Mouse (Mus musculus): ENCODE measurements around the gene Polr2h. TPM values are rescaled to one million over a fixed set of nuclear protein-coding genes. Genes with fewer than 3 reads are reported as not detected.

Polr2h gene
- polyA plus RNA-seq, 1 experiment from 2014 or later = 127 TPM

DNA sequence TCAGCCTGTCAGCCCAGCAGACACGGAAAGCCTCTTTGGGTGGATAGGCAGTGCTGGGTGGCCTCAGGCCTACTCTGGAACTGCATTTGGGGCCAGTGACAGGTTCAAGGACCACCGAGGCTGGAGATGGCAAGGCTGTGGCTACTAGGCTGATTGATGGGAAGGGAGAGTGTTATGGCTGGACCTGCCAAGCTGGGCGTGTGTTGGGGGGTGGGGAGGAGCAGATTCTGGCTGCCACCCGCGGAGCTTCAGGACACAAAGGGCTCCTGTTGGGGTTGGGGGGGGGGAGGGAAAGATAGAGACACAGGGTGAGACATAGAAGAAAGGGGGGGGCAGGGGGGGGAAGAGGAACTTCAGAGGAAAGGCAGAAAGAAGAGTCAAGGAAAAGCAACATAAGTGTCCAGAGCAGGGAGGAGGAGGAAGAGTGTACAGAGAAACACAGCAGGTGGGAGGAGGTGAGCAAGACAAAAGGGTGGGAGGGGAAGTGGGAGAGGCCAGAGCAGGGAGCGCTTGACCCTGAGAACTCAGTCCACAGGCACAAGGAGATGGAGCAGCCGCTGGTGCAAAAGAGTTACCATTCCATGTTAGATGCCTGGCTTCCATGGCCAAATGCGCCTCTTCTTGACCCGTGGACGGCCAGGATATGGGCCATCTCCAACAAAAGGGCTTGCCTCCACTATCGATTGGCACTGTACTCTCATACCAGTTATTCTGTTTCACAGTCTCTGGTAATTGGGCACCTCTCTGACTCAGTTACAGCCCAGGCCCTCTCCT, 3.0 kb upstream of the Polr2h start:
- H3K9ac ChIP-seq (ENCODE audit: low read depth, low read length) = peak overlapping the region; percentile 82
- DNase-seq (ENCODE audit: low spot score) = no peak
- 53% methylated on average over 11 of the region's 11 CpGs for WGBS
- peak overlapping the region; percentile 74 for H3K4me3 ChIP-seq (ENCODE audit: low read depth, low read length)
- peaks cover 9% of the 10 kb centered on the region; the same call in 1 of the 2 replicates for H3K36me3 ChIP-seq (ENCODE audit: control insufficient read depth, insufficient read depth, low read length)
- peak overlapping the region; percentile 94 for H3K4me2 ChIP-seq
- H3K27me3 ChIP-seq (replicated peaks; ENCODE audit: control insufficient read depth, insufficient read depth, low read length) = no peaks in the 10 kb centered on the region
- H3K27ac ChIP-seq (ENCODE audit: low read depth, low read length) = peak overlapping the region; percentile 68; the same call in 1 of the 2 replicates
- ATAC-seq (replicated peaks; ENCODE audit: low FRiP score) = no peak
- peaks cover 39% of the 10 kb centered on the region for H3K4me1 ChIP-seq (replicated peaks; ENCODE audit: control insufficient read depth, insufficient read depth, low read length)
- H3K9me3 ChIP-seq (ENCODE audit: control insufficient read depth, low read length) = no peaks in the 10 kb centered on the region

GRCm38 (mm10) chr16:20715161-20715560, 2.3 kb upstream of the Polr2h start:
- Histone ChIP-seq H3K9me3 (ENCODE audit: control insufficient read depth, low read length) (no peaks in the 10 kb centered on the region), H3K27me3 (replicated peaks; ENCODE audit: control insufficient read depth, insufficient read depth, low read length) (no peaks in the 10 kb centered on the region), H3K9ac (ENCODE audit: low read depth, low read length) (peak overlapping the region; percentile 82), H3K4me3 (ENCODE audit: low read depth, low read length) (peak overlapping the region; percentile 74), H3K27ac (ENCODE audit: low read depth, low read length) (peak overlapping the region; percentile 83; the same call in 1 of the 2 replicates), H3K4me2 (peak overlapping the region; percentile 94), H3K4me1 (replicated peaks; ENCODE audit: control insufficient read depth, insufficient read depth, low read length) (peaks cover 39% of the 10 kb centered on the region), H3K36me3 (ENCODE audit: control insufficient read depth, insufficient read depth, low read length) (peaks cover 5% of the 10 kb centered on the region; the same call in 1 of the 2 replicates)
- WGBS = 54% methylated on average over 2 of the region's 2 CpGs
- no peak for ATAC-seq (replicated peaks; ENCODE audit: low FRiP score)
- DNase-seq (ENCODE audit: low spot score) = no peak

- peak overlapping the region; percentile 83; the same call in 1 of the 2 replicates for H3K27ac ChIP-seq (ENCODE audit: low read depth, low read length)
- 4% methylated on average over 12 of the region's 12 CpGs for WGBS
- H3K4me1 ChIP-seq (replicated peaks; ENCODE audit: control insufficient read depth, insufficient read depth, low read length) = peaks cover 39% of the 10 kb centered on the region
- no peaks in the 10 kb centered on the region for H3K9me3 ChIP-seq (ENCODE audit: control insufficient read depth, low read length)
- no peak for DNase-seq (ENCODE audit: low spot score)
- peak overlapping the region; percentile 82 for H3K9ac ChIP-seq (ENCODE audit: low read depth, low read length)
- H3K4me3 ChIP-seq (ENCODE audit: low read depth, low read length) = peak overlapping the region; percentile 74
- no peak for ATAC-seq (replicated peaks; ENCODE audit: low FRiP score)
- peak overlapping the region; percentile 94 for H3K4me2 ChIP-seq
- peaks cover 3% of the 10 kb centered on the region; the same call in 1 of the 2 replicates for H3K36me3 ChIP-seq (ENCODE audit: control insufficient read depth, insufficient read depth, low read length)
- no peaks in the 10 kb centered on the region for H3K27me3 ChIP-seq (replicated peaks; ENCODE audit: control insufficient read depth, insufficient read depth, low read length)
Measured at GRCm38 (mm10) chr16:20715566-20715965, 1.9 kb upstream of the Polr2h start.

GRCm38 (mm10) chr16:20715976-20716840, 1.3 kb upstream of the Polr2h start:
- ATAC-seq (replicated peaks; ENCODE audit: low FRiP score) (peak; percentile 66), DNase-seq (ENCODE audit: low spot score) (peak; percentile 83)
- Histone ChIP-seq H3K36me3 (ENCODE audit: control insufficient read depth, insufficient read depth, low read length) (peaks cover 3% of the 10 kb centered on the region; the same call in 1 of the 2 replicates), H3K9ac (ENCODE audit: low read depth, low read length) (peak overlapping the region; percentile 82), H3K27ac (ENCODE audit: low read depth, low read length) (peak overlapping the region; percentile 83), H3K9me3 (ENCODE audit: control insufficient read depth, low read length) (no peaks in the 10 kb centered on the region), H3K4me3 (ENCODE audit: low read depth, low read length) (peak overlapping the region; percentile 74), H3K27me3 (replicated peaks; ENCODE audit: control insufficient read depth, insufficient read depth, low read length) (no peaks in the 10 kb centered on the region), H3K4me1 (replicated peaks; ENCODE audit: control insufficient read depth, insufficient read depth, low read length) (peaks cover 39% of the 10 kb centered on the region), H3K4me2 (peak overlapping the region; percentile 94)
- WGBS = under 1% methylated on average over 67 of the region's 68 CpGs

GRCm38 (mm10) chr16:20716841-20717180, 654 bp upstream of the Polr2h start:
- ATAC-seq (replicated peaks; ENCODE audit: low FRiP score) (no peak; the same call in 1 of the 2 replicates), DNase-seq (ENCODE audit: low spot score) (no peak)
- Histone ChIP-seq H3K4me2 (peak overlapping the region; percentile 94), H3K4me3 (ENCODE audit: low read depth, low read length) (peak overlapping the region; percentile 74), H3K9me3 (ENCODE audit: control insufficient read depth, low read length) (no peaks in the 10 kb centered on the region), H3K36me3 (ENCODE audit: control insufficient read depth, insufficient read depth, low read length) (peaks cover 3% of the 10 kb centered on the region; the same call in 1 of the 2 replicates), H3K4me1 (replicated peaks; ENCODE audit: control insufficient read depth, insufficient read depth, low read length) (peaks cover 39% of the 10 kb centered on the region), H3K27ac (ENCODE audit: low read depth, low read length) (peak overlapping the region; percentile 83), H3K9ac (ENCODE audit: low read depth, low read length) (peak overlapping the region; percentile 82), H3K27me3 (replicated peaks; ENCODE audit: control insufficient read depth, insufficient read depth, low read length) (no peaks in the 10 kb centered on the region)
- 0% methylated on average over 8 of the region's 8 CpGs for WGBS

GRCm38 (mm10) chr16:20717978-20718670, 659 bp downstream of the Polr2h start:
- Histone ChIP-seq H3K4me1 (replicated peaks; ENCODE audit: control insufficient read depth, insufficient read depth, low read length) (peaks cover 30% of the 10 kb centered on the region), H3K4me2 (peak overlapping the region; percentile 94), H3K4me3 (ENCODE audit: low read depth, low read length) (peak overlapping the region; percentile 74), H3K27me3 (replicated peaks; ENCODE audit: control insufficient read depth, insufficient read depth, low read length) (no peaks in the 10 kb centered on the region), H3K36me3 (ENCODE audit: control insufficient read depth, insufficient read depth, low read length) (no peaks in the 10 kb centered on the region; the same call in 1 of the 2 replicates), H3K9me3 (ENCODE audit: control insufficient read depth, low read length) (no peaks in the 10 kb centered on the region), H3K27ac (ENCODE audit: low read depth, low read length) (peak overlapping the region; percentile 83), H3K9ac (ENCODE audit: low read depth, low read length) (peak overlapping the region; percentile 82)
- peak; percentile 31 for ATAC-seq (replicated peaks; ENCODE audit: low FRiP score)
- DNase-seq (ENCODE audit: low spot score) = no peak
- 3% methylated on average over 18 of the region's 18 CpGs for WGBS

GRCm38 (mm10) chr16:20721808-20722207, 4.3 kb downstream of the Polr2h start:
- DNase-seq (ENCODE audit: low spot score) = no peak
- Histone ChIP-seq H3K9me3 (ENCODE audit: control insufficient read depth, low read length) (no peaks in the 10 kb centered on the region), H3K4me3 (ENCODE audit: low read depth, low read length) (no peak overlapping the region), H3K27ac (ENCODE audit: low read depth, low read length) (no peak overlapping the region), H3K4me1 (replicated peaks; ENCODE audit: control insufficient read depth, insufficient read depth, low read length) (peaks cover 6% of the 10 kb centered on the region; the same call in 1 of the 2 replicates), H3K36me3 (ENCODE audit: control insufficient read depth, insufficient read depth, low read length) (no peaks in the 10 kb centered on the region; the same call in 1 of the 2 replicates), H3K4me2 (no peak overlapping the region), H3K9ac (ENCODE audit: low read depth, low read length) (no peak overlapping the region), H3K27me3 (replicated peaks; ENCODE audit: control insufficient read depth, insufficient read depth, low read length) (0 out of 2 replicates have a peak, but pooled peaks cover under 1% of the 10 kb centered on the region)
- no peak for ATAC-seq (replicated peaks; ENCODE audit: low FRiP score)
- 77% methylated on average over 10 of the region's 10 CpGs for WGBS

GRCm38 (mm10) chr16:20722736-20723135, 5.3 kb downstream of the Polr2h start:
- Histone ChIP-seq H3K36me3 (ENCODE audit: control insufficient read depth, insufficient read depth, low read length) (no peaks in the 10 kb centered on the region; the same call in 1 of the 2 replicates), H3K27ac (ENCODE audit: low read depth, low read length) (no peak overlapping the region), H3K9me3 (ENCODE audit: control insufficient read depth, low read length) (no peaks in the 10 kb centered on the region), H3K9ac (ENCODE audit: low read depth, low read length) (no peak overlapping the region), H3K4me1 (replicated peaks; ENCODE audit: control insufficient read depth, insufficient read depth, low read length) (peaks cover 4% of the 10 kb centered on the region; the same call in 1 of the 2 replicates), H3K4me3 (ENCODE audit: low read depth, low read length) (no peak overlapping the region), H3K27me3 (replicated peaks; ENCODE audit: control insufficient read depth, insufficient read depth, low read length) (0 out of 2 replicates have a peak, but pooled peaks cover 2% of the 10 kb centered on the region), H3K4me2 (no peak overlapping the region)
- DNase-seq (ENCODE audit: low spot score) (no peak), ATAC-seq (replicated peaks; ENCODE audit: low FRiP score) (no peak)
- WGBS = 67% methylated on average over 4 of the region's 4 CpGs

Measured in liver, embryonic 11.5 days (tissue).